Mouse (Mus musculus): ENCODE data around the gene Prkce. TPM values are rescaled to one million over a fixed set of nuclear protein-coding genes. Genes with fewer than 3 reads are reported as not detected.

The Prkce gene
- polyA plus RNA-seq, 1 experiment: 1.9 TPM

GRCm38 (mm10) chr17:86225488-86226186, 58.1 kb downstream of the Prkce start:
- TF ChIP-seq E2F4 (IDR thresholded peaks at IDR 0.05; ENCODE audit: insufficient read depth) (no peak), POLR2A (IDR thresholded peaks at IDR 0.05; ENCODE audit: insufficient read length, low read depth) (no peak), CEBPB (IDR thresholded peaks at IDR 0.05; ENCODE audit: insufficient read depth, poor library complexity, severe bottlenecking) (no peak), TCF12 (IDR thresholded peaks at IDR 0.05; ENCODE audit: insufficient read depth, poor library complexity, severe bottlenecking) (no peak), MYOD1 (IDR thresholded peaks at IDR 0.05; ENCODE audit: control insufficient read depth in 1 of 3, insufficient read length in 2 of 3, low read depth in 2 of 3) (no peak)
- H3ac ChIP-seq (ENCODE audit: control insufficient read depth, insufficient read length): no peak overlapping the region

GRCm38 (mm10) chr17:86226198-86226597, 58.6 kb downstream of the Prkce start:
- H3K4me2 ChIP-seq (ENCODE audit: low read depth): no peak overlapping the region
- no peaks in the 10 kb centered on the region for H3K27me3 ChIP-seq (ENCODE audit: control insufficient read depth, insufficient read depth, insufficient read length)
- no peaks in the 10 kb centered on the region for H3K36me3 ChIP-seq (ENCODE audit: control insufficient read depth, insufficient read depth)
- no peak overlapping the region for H3K4me3 ChIP-seq
- TF ChIP-seq REST (IDR thresholded peaks at IDR 0.05; ENCODE audit: insufficient read depth, insufficient read length) (no peak), POLR2AphosphoS2 (IDR thresholded peaks at IDR 0.05; ENCODE audit: insufficient read length, low read depth) (no peak), E2F4 (IDR thresholded peaks at IDR 0.05; ENCODE audit: insufficient read depth) (no peak), MAX (IDR thresholded peaks at IDR 0.05; ENCODE audit: low read depth) (no peak), CEBPB (IDR thresholded peaks at IDR 0.05; ENCODE audit: insufficient read depth, poor library complexity, severe bottlenecking) (no peak), TCF12 (IDR thresholded peaks at IDR 0.05; ENCODE audit: insufficient read depth, poor library complexity, severe bottlenecking) (no peak), SRF (IDR thresholded peaks at IDR 0.05; ENCODE audit: control insufficient read depth, insufficient read length, low read depth) (no peak), USF1 (IDR thresholded peaks at IDR 0.05; ENCODE audit: low read depth) (no peak), TCF3 (IDR thresholded peaks at IDR 0.05; ENCODE audit: insufficient read length, low read depth) (no peak), MYOG (IDR thresholded peaks at IDR 0.05; ENCODE audit: control insufficient read depth in 1 of 3, insufficient read depth in 1 of 3, insufficient read length in 2 of 3, low read depth in 2 of 3) (no peak), MYOD1 (IDR thresholded peaks at IDR 0.05; ENCODE audit: control insufficient read depth in 1 of 3, insufficient read length in 2 of 3, low read depth in 2 of 3) (no peak), POLR2A (IDR thresholded peaks at IDR 0.05; ENCODE audit: insufficient read length, low read depth) (no peak)
- no peak overlapping the region for H3ac ChIP-seq (ENCODE audit: control insufficient read depth, insufficient read length)
- no peaks in the 10 kb centered on the region for H3K79me2 ChIP-seq (ENCODE audit: control insufficient read depth, insufficient read depth)

More at GRCm38 (mm10) chr17:86225488-86226186, 58.1 kb downstream of the Prkce start:
- H3K79me2 ChIP-seq (ENCODE audit: control insufficient read depth, insufficient read depth): no peaks in the 10 kb centered on the region
- H3K27me3 ChIP-seq (ENCODE audit: control insufficient read depth, insufficient read depth, insufficient read length): no peaks in the 10 kb centered on the region
- no peak overlapping the region for H3K4me2 ChIP-seq (ENCODE audit: low read depth)
- no peak overlapping the region for H3K4me3 ChIP-seq
- H3K36me3 ChIP-seq (ENCODE audit: control insufficient read depth, insufficient read depth): no peaks in the 10 kb centered on the region

DNA sequence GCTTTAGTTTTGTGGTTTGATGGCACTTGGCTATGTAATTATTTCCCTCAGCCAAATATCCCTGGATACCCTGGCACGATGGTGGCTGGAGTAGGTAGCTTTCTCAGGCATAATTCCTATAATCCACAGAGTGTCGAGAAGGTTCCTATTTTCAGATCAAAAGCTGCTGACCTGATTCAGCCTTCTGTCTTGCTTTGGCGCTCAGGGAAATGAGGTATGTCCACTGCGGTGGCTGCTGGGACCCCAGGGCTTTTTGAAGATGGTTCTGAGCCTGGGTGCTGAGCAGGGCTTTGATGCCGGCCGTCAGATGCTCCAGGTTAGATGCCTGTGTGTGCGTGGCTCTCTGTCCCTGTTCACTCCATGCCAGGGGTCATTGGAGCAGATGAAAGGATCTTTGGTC, 59.0 kb downstream of the Prkce start:
- Histone ChIP-seq H3K4me3 (no peak overlapping the region), H3K79me2 (ENCODE audit: control insufficient read depth, insufficient read depth) (no peaks in the 10 kb centered on the region), H3K36me3 (ENCODE audit: control insufficient read depth, insufficient read depth) (no peaks in the 10 kb centered on the region), H3K4me2 (ENCODE audit: low read depth) (no peak overlapping the region), H3ac (ENCODE audit: control insufficient read depth, insufficient read length) (no peak overlapping the region), H3K27me3 (ENCODE audit: control insufficient read depth, insufficient read depth, insufficient read length) (no peaks in the 10 kb centered on the region)
- TF ChIP-seq POLR2AphosphoS2 (IDR thresholded peaks at IDR 0.05; ENCODE audit: insufficient read length, low read depth) (no peak), CEBPB (IDR thresholded peaks at IDR 0.05; ENCODE audit: insufficient read depth, poor library complexity, severe bottlenecking) (no peak), MYOG (IDR thresholded peaks at IDR 0.05; ENCODE audit: control insufficient read depth in 1 of 3, insufficient read depth in 1 of 3, insufficient read length in 2 of 3, low read depth in 2 of 3) (no peak), E2F4 (IDR thresholded peaks at IDR 0.05; ENCODE audit: insufficient read depth) (no peak), MYOD1 (IDR thresholded peaks at IDR 0.05; ENCODE audit: control insufficient read depth in 1 of 3, insufficient read length in 2 of 3, low read depth in 2 of 3) (no peak), USF1 (IDR thresholded peaks at IDR 0.05; ENCODE audit: low read depth) (no peak), TCF3 (IDR thresholded peaks at IDR 0.05; ENCODE audit: insufficient read length, low read depth) (no peak), TCF12 (IDR thresholded peaks at IDR 0.05; ENCODE audit: insufficient read depth, poor library complexity, severe bottlenecking) (no peak), MAX (IDR thresholded peaks at IDR 0.05; ENCODE audit: low read depth) (no peak), REST (IDR thresholded peaks at IDR 0.05; ENCODE audit: insufficient read depth, insufficient read length) (no peak), POLR2A (IDR thresholded peaks at IDR 0.05; ENCODE audit: insufficient read length, low read depth) (no peak), SRF (IDR thresholded peaks at IDR 0.05; ENCODE audit: control insufficient read depth, insufficient read length, low read depth) (no peak)

DNA sequence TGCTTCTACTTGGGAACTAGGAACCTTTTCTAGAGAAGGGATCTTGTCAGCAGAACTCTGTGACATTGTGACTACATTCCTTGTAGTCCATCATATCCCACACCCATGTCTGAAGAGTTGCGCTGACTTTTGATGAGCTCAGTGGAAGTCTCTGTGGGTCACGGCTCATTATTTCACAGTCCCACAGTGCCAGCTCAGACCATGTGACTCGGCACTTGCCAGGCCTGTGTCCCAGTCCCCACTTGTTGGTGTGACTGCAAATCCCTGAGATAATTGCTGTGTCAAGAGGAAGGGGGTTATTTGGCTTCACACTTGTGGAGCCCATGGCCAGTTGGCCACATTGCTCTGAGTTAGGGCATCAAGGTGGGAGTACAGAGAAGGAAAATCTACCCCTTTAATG, 59.8 kb downstream of the Prkce start:
- H3ac ChIP-seq (ENCODE audit: control insufficient read depth, insufficient read length): no peak overlapping the region
- H3K27me3 ChIP-seq (ENCODE audit: control insufficient read depth, insufficient read depth, insufficient read length): no peaks in the 10 kb centered on the region
- TF ChIP-seq MAX (IDR thresholded peaks at IDR 0.05; ENCODE audit: low read depth): no peak
- TF ChIP-seq SRF (IDR thresholded peaks at IDR 0.05; ENCODE audit: control insufficient read depth, insufficient read length, low read depth): no peak
- no peak for TF ChIP-seq USF1 (IDR thresholded peaks at IDR 0.05; ENCODE audit: low read depth)
- no peak for TF ChIP-seq TCF3 (IDR thresholded peaks at IDR 0.05; ENCODE audit: insufficient read length, low read depth)
- TF ChIP-seq CEBPB (IDR thresholded peaks at IDR 0.05; ENCODE audit: insufficient read depth, poor library complexity, severe bottlenecking): no peak
- no peak for TF ChIP-seq REST (IDR thresholded peaks at IDR 0.05; ENCODE audit: insufficient read depth, insufficient read length)
- TF ChIP-seq MYOG (IDR thresholded peaks at IDR 0.05; ENCODE audit: control insufficient read depth in 1 of 3, insufficient read depth in 1 of 3, insufficient read length in 2 of 3, low read depth in 2 of 3): no peak
- no peak for TF ChIP-seq TCF12 (IDR thresholded peaks at IDR 0.05; ENCODE audit: insufficient read depth, poor library complexity, severe bottlenecking)
- TF ChIP-seq E2F4 (IDR thresholded peaks at IDR 0.05; ENCODE audit: insufficient read depth): no peak
- no peak for TF ChIP-seq POLR2AphosphoS2 (IDR thresholded peaks at IDR 0.05; ENCODE audit: insufficient read length, low read depth)
- no peak for TF ChIP-seq MYOD1 (IDR thresholded peaks at IDR 0.05; ENCODE audit: control insufficient read depth in 1 of 3, insufficient read length in 2 of 3, low read depth in 2 of 3)
- no peak for TF ChIP-seq POLR2A (IDR thresholded peaks at IDR 0.05; ENCODE audit: insufficient read length, low read depth)
- H3K79me2 ChIP-seq (ENCODE audit: control insufficient read depth, insufficient read depth): no peaks in the 10 kb centered on the region
- no peak overlapping the region for H3K4me3 ChIP-seq
- no peaks in the 10 kb centered on the region for H3K36me3 ChIP-seq (ENCODE audit: control insufficient read depth, insufficient read depth)
- H3K4me2 ChIP-seq (ENCODE audit: low read depth): no peak overlapping the region
